Mouse (Mus musculus) gastrocnemius, adult 18-20 months (tissue): ENCODE measurements around the gene Olfr9. TPM values are rescaled to one million over a fixed set of nuclear protein-coding genes. Genes with fewer than 3 reads are reported as not detected.
"Not testable (repeated sequence)": the region's sequence is repeated elsewhere in the genome, so short reads cannot be mapped to it uniquely, and the experiment has no call there.

Experiments used
- DNase-seq: peaks from one replicate; pipeline ENCODE4 v3.0.0; 2021; ENCODE audit warnings: low spot score
- long read RNA-seq, 2 experiments: library from polyadenylated mRNA; stranded (forward); transcript quantifications; one replicate each; pipeline ENCODE4 v2.0.0; 2021
- total RNA-seq, 2 experiments: library from RNA; stranded (reverse); gene quantifications; 2 replicates each; pipeline ENCODE4 v1.2.3; 2021

Gene Olfr9
- not detected for total RNA-seq
- long read RNA-seq, experiment 1, result 0 reads
- long read RNA-seq, experiment 2, result 0 reads

DNA sequence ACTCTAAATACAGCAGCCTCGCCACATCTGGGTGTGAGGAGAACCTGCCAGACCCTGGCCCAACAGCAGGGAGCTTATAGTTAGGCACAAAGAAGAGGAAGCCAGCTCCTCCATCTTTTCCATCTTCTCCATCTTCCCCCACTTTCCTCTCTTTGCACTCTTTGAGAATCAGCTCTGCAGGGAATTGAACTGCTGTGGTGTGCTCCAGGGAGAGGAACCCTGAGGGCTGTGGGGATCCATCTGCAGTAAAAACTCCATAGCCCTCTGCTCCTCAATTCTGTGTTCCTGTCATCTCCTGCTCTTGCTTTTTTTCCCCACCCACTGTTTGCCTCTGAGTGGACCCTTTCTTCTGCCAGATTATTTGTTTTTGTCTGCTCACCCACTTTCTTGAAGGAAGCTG lies at the start of gene Olfr9:
TSS of gene Olfr9 (plus strand) at position 301 of the 400 bp plus-strand sequence.
- DNase-seq, result not testable (repeated sequence)

DNA sequence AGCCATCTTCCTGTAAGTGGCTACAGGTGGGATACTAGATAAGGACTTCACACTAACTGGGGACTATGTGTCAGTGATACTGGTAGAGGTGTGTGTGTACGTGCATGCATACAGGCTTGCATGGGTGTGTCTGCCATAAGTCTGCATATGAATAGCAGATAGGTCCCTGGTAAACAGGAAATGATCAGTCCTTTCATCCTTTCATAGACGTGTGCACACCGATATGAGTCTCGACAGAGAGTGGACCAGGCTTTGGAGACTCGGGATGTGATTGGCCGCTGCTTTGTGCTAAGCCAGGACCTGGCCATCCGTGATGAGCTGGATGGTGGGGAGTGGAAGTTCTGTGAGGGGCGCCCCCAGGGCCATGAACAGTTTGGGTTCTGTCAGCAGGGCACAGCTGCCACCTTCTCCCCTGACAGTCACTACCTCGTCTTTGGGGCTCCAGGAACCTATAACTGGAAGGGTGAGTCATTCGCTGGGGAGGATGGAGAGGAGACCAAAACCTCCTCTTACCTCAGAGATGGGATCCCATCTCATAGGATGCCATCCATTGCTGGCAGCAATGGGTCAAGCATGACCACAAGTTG lies 48.7 kb upstream of the Olfr9 start:
- DNase-seq, result no peak

DNA sequence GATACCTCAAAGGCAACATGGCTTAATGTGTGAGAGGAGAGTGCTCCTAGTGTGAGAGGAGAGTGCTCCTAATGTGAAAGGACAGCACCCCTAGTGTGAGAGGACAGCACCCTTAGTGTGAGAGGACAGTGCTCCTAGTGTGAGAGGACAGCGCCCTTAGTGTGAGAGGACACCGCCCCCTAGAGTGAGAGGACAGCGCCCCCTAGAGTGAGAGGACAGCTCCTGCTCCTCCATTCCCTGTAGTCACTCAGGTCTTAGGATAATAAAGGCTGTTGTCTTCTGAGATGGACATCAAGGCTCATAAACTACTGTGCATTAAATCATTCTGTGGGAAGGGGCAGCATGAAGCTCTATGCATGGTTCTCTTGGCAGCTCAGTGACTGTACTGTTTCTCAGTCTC lies 43.6 kb upstream of the Olfr9 start:
- DNase-seq, result peak; percentile 79

DNA sequence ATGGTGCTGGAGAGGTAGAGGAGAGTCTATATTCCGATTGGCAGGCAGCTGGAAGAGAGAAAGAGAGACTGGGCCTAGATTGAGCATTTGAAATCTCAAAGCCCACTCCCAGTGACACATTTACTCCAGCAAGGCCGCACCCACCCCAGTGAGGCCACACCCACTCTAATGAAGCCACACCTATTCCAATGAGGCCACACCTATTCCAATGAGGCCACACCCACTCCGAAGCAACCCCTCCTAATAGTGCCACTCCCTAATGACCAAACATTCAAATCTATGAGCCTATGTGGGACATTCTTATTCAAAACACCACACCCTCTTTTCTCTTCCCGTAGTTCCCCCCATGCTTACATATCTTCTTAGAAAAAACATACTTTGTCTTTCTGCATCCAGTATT lies 41.7 kb upstream of the Olfr9 start:
- no peak for DNase-seq

DNA sequence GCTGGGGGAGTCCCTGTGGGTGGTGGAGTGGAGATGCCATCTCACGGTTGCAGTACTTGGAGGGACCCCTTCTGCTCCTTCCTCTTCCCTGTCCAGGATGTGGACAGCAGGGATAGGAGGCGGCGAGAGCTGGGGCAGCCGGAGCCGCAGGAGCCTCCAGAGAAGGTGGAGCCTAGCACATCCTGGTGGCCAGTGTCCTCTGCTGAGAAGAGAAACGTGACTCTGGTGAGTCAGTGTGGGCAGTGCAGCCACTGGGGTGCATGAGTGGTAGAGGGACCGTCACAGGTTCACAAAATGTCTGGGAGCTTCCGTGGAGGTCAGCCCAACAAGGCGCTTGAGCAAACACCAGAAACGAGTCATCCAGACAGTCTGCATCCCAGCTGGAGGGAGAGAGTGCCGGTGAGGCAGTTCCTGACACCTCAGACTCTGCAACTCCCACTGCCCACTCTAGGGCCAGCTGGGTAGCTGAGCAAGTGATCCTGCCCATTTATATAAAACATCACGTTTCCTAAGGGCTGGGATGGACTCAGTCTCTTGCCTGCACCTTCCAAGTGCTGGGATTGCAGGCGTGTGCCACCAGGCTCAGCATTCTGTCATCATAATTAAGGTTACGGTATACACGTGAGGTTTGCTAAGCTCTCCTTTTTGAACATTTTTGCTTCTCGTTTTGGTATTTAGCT lies 38.9 kb upstream of the Olfr9 start:
- DNase-seq, result no peak

DNA sequence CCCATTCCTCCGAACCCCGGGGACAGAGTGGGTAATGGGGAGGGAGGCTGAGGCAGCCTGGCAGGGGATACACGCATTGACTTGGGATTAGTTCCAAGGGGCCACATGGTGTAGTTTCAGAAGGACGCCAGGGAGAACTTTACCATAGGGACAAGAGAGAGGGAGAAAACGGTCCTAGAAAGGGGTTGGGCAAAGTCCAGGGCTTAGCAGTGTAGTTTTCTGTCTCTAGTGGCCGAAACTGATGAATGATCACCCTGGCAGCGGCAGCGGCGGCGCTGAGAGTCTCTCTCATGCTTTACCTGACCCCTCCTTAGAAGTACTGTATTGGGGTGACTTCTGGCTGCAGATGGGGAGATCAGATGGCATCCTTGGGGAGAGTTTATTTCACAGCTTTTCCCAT lies 30.9 kb upstream of the Olfr9 start:
- DNase-seq, result no peak

DNA sequence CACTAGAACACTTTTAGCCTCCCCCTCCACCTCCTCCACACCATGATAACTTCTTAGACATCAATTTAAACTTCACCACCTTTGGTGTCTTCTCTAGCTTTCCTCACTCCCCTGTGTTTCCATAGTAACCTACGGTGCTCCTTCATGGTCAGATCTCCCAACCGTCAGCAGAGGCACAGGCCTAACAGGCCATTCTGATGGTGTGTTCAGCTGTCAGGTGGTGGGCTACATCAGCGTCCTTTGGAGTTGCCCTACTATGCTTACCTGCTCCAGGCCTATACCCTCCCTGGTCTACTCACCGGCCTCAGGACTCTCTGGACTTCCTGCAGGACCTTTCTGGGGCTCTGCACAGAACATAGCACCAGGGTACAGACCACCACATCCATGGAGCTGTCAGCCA lies 29.1 kb upstream of the Olfr9 start:
- no peak for DNase-seq

DNA sequence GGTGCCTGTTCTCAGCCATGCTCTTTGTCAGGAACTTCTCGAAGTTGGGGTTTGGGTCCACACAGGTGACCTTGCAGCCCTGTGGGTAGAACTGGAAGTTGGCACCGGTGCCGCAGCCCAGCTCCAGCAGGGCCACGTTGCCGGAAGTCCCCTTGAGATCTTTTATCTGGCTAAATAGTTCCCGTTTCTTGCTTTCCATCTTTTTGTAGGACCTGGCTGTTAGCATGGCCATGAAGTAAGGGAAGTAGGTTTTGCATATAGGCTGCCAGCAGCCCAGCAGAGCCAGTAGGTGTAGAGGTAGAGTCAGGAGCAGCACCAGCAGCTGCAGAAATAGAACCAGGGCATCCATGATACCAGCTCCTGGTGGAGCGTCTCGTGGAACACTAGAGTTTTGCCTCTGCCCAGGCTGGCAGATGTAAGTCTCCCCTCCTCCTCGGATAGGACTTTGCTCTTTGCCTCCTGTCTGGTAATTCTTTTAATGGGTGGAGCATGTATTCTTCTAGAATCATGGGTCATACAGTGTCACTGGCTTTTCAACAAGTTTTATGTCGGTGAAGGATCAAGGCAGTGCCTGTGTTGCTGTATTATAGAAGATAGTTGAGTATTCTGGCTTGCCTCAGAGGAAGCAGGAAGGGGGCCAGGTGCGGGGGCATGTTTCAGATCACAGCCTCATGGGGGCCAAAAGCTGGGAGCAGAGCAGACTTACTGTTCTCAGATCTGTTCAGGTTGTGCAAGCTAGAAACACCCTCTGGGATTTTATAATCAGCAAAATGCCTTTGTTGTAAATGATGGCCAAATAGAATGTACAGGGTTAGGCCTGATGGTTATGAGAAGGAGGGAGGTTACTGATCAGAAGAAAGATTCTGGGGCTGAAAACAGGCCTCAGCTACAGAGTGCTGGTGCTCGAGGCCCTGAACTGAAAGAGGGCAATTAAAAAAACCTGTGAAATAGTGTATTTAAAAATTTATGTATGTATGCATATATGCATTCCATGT lies 28.3 kb upstream of the Olfr9 start, which contains the start of gene Mettl7b:
TSS of gene Mettl7b (minus strand) at position 399 of the 995 bp plus-strand sequence.
- DNase-seq, result no peak

DNA sequence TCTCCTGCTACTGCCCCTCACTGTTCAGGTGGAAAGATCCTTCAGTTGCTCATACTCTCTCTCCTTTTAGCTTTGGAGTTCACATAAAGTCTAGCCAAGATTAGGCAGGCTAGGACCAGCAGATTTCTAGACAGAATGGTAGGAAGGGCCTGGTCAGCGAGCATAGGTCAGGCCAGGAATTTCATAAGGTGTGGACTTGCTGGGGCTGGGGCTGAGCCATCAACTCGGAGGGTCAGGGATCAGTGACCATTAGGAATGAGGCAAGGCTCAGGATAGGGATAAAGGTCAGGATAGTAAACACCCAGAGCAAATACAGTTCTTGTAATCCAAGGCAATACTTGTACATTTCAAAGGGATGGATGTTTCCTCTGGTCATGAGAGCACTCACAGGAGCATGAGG lies 24.3 kb upstream of the Olfr9 start:
- DNase-seq, result no peak

DNA sequence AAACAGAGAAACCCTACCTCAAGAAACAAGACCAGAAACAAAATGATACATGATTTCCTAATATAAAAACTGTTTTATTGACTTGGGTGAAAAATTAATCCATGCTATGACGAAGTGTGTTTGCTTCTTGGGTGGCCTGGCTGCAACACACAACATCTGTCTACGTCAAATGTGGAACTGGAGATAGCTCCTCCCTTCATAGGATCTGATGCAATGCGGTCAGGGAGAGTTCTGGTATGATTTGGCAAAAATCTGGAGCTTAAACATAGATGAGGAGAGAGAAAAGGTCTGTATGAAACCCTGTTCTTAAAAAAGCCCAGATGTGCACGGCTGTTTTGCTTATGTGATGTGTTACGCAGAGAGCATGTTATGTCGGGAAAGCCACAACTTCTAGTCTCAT lies 23.4 kb upstream of the Olfr9 start:
- DNase-seq, result no peak

DNA sequence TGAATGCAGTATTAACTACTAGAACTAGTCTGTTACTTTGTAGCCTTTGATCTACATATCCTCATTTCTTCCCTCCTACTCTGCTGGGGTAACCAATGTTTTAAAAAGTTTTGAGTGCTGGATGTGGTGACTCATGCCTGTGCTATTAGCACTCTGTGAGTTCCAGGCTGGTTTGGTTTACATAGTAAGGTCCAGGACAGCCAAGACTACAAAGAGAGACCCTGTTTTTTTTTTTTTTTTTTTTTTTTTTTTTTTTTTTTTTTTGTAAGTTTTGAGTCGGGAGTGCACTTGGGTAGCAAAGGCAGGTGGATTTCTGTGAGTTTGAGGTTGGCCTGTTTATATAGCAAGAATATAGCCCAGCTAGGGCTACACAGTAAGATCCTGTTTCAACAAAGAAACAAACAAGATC lies 20.9 kb upstream of the Olfr9 start:
- no peak for DNase-seq

DNA sequence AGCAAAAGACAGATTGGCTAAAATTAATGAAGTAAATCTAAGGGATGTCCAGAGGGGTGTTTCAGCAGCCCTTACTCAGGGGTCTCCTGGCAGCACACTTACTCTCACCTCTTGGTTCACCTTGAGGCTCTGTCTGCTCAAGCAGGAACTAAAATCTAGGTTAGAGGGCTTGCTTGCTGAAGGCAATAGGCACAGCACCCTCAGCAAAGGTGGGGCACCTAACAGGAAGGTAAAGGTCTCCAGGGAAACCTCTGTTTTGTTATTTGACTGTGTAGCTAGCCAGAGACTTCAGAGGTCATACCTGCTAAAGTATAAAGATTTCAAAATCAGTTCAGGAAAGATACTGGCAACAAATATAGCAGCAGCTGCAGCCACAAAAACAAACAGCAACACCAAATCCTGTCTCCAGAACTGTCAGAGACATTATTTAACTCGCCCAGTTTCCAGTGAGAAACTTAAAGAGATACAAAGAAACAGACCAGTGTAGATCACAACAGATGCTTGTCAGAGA lies 18.4 kb upstream of the Olfr9 start:
- DNase-seq, result no peak

DNA sequence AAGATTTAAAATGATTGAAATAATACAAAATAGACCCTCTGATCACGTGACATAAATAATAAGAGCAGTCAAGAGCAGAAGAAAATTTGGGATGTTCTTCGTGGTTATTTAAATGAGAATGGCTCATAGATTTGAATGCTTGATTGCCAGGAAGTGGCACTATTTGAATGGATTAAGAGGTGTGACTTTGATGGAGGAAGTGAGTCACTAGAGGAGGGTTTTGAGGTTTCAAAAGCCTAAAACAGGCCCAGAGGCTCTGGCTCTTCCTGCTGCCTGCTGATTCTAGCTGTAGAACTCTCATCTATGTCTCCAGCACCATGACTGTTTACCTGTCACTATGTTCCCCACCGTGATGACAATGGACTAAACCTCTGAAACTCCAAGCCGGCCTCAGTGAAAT lies 16.4 kb upstream of the Olfr9 start:
- DNase-seq, result no peak

DNA sequence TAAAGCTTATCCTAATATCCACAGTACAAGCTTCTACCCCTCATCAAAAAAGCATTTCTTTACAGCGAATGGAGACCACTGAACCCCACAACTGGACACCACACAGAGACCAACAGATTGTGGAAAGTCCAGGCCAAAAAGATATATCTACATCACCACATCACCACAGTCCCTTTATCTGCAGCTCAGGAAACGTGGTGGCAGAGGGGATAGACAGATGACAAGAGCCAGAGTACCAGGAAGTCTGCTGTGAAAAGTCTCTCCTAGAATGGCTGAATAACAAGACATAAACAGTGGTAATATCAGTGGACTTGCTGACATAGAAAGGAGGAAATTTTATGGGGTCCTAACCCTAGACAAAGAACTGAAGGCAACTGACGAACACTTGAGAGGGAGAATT lies 12.8 kb upstream of the Olfr9 start:
- DNase-seq, result no peak

DNA sequence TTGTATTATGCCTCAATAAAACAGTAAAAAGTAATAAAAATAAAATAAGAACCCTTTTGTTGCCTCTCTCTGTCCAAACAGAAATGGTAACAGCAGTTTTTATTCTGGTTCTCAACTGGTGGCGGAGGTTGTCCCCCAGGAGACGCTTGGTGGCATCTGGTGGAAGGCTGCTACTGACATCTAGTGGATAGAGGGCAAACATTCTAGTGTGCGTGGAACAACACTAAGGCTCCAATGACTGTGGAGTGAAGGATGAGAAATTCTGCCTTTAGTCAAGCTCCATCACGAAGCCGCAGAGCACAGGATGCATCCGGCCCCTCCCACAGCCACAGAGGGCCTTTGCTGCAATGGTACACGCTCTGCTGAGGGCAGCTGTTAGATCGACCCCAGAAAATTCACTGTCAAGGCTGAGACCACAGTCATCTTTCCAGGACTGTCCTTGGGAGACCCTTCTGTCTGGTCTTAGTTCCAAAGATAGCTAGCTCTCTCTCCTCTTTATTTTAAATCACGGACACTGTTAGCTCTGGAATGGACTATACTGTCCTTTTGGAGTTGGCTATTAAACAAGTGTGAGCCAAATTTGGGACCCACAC lies 11.6 kb upstream of the Olfr9 start:
- DNase-seq, result peak; percentile 46

DNA sequence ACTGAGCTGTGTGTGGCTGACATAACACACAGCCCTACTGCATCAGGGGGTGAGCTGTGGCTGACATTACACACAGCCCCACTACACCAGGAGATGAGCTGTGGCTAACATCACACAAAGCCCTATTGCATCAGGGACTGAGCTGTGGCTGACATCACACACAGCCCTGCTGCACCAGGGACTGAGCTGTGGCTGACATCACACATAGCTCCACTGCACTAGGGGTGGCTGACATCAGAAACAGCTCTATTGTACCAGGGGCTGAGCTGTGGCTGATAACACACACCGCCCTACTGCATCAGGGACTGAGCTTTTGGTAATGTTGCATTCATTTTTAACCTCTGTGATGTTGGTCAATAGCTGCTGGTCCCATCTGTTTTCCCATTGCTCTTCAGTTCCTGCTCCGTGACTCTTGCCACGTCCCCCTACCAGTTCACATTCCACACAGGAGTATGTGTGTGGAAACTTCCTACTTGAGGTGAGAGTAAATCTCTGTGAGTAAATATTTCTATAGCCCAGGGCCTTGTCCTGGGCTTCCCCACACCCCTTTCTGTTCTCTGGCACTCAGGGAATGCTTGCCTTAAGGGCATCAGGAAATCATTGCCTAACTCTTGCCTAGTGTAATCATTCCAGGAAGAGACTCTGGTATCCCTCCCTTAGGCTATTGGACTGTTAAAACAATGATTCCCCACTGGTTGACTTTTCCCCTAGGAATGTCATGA lies 8.4 kb upstream of the Olfr9 start:
- DNase-seq, result no peak

DNA sequence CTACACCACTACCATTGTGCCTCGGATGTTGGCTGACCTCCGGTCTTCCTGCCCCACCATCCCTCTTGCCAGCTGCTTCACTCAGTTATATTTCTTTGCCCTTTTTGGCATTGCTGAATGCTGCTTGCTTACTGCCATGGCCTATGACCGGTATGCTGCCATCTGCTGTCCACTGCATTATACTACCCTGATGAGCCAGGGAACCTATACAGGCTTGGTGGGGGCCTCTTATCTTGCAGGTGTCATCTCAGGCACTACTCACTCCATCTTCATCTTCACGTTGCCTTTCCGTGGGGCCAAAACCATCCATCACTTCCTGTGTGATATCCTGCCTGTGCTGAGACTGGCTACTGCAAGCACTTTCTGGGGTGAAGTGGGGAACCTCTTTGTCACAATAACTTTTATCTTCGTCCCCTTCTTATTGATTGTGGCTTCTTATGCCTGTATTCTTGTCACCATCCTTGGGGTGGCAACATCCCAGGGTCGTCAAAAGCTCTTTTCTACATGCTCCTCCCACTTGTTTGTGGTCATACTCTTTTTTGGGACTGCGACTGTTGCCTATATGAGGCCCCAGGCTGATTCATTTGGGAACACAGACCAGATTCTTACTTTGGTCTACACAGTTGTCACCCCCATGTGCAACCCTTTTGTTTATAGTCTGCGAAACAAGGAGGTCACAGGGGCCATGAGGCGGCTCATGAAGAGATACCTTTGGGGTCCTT lies 1.1 kb downstream of the Olfr9 start:
- not testable (repeated sequence) for DNase-seq

DNA sequence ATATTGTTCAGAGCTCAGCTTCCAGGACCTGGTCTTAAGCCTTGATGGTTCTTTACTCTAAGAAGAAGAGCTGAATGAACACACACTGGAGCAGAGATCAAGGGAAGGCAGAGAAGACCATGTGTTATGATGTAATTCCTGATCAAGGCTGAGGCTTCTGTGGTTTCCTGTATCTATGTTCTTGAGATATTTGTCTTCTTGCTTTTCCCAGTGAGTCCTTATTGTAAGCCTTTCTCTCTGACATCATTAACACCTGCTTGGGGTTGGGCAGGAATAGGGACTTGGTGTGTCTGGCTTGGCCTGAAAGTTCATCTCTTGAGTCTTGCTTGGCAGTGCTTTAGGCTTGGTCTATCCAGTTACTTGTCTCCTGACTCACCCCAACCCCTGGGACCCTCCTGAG lies 1.8 kb downstream of the Olfr9 start:
- DNase-seq, result no peak

DNA sequence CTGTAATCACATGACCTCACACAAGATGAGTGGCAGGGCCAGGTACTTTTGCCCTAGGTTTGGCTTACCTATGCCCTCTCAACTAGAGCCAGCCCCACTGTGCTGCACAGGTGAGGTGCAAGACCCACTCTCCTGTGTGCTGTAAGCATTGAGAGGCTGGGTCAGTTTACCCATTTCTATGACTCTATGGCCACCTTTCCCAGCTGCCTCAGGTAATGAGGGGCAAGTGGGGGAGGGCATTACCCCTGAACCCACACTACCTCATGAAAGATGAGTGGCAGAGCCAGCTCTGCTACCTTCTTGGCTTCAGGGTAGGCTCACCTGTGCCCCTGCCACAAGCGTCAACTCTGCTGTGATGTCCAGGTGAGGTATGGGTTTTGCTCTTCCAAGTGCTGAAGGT lies 6.6 kb downstream of the Olfr9 start:
- no peak for DNase-seq

DNA sequence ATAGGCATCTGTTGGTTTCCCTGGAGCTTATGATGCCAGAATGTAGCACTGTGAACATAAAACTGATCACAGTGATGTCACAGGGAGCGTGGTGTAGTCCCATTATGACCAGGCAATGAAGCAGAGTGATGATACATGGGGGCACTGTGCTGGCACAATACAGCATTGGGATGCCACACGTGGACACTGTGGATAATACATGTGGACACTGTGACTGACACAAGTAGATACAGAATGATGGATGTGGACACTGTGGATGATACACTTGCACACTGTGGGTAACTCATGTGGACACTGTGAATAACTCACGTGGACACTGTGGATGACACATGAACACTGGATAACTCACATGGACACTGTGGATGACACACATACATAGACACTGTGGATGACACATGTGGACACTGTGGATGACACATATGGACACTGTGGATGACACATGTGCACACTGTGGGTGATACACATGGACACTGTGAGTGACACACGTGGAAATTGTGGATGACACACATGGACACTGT lies 7.4 kb downstream of the Olfr9 start:
- no peak for DNase-seq
